Mouse (Mus musculus) neural tube, embryonic 14.5 days (tissue): ENCODE measurements at regions not wholly inside any gene's neighbourhood (a gene's known extent, or its start where the extent isn't known, plus 50 kb on each side); places are given as distances from the start of the nearest gene placed in this dataset.

Source experiments
- ATAC-seq: fragments of 200-750 bp; cut with Nextera tagmentation; 2 replicates; pipeline ENCODE4 v1.8.0; 2017; ENCODE audit warnings: low read depth, mild to moderate bottlenecking, moderate TSS enrichment, moderate library complexity
- H3K27ac ChIP-seq: fragments of 300-500 bp; sonication (generic); 2 replicates; pipeline ENCODE4 v1.5.1; 2014; ENCODE audit warnings: low read depth, mild to moderate bottlenecking, control low read depth, low read length, moderate library complexity, mixed read lengths
- H3K27me3 ChIP-seq: fragments of 300-500 bp; sonication (generic); 2 replicates; pipeline ENCODE4 v1.6.1; 2014; ENCODE audit warnings: low read length; ENCODE audit not compliant: control insufficient read depth, insufficient read depth
- H3K36me3 ChIP-seq: fragments of 300-500 bp; sonication (generic); 2 replicates; pipeline ENCODE4 v1.6.1; 2014; ENCODE audit warnings: low read length, mixed read lengths; ENCODE audit not compliant: control insufficient read depth, insufficient read depth
- H3K4me1 ChIP-seq: fragments of 300-500 bp; sonication (generic); 2 replicates; pipeline ENCODE4 v1.6.1; 2014; ENCODE audit warnings: low read length; ENCODE audit not compliant: control insufficient read depth, insufficient read depth
- H3K4me2 ChIP-seq: fragments of 300-500 bp; sonication (generic); 2 replicates; pipeline ENCODE4 v1.6.1; 2014; ENCODE audit warnings: mild to moderate bottlenecking, low read depth, low read length, control low read depth
- H3K4me3 ChIP-seq: fragments of 300-500 bp; sonication (generic); 2 replicates; pipeline ENCODE4 v1.5.1; 2014; ENCODE audit warnings: low read depth, low read length, control low read depth, mixed read lengths
- H3K9ac ChIP-seq: fragments of 300-500 bp; sonication (generic); replicated peaks from 2 replicates; pipeline ENCODE4 v1.6.1; 2014; ENCODE audit warnings: low read depth, mild to moderate bottlenecking, control low read depth, low read length, mixed read lengths
- H3K9me3 ChIP-seq: fragments of 300-500 bp; sonication (generic); 2 replicates; pipeline ENCODE4 v1.6.1; 2016; ENCODE audit warnings: low read length; ENCODE audit not compliant: control insufficient read depth
- WGBS: fragments of 180-500 bp; shearing (Covaris S2); extraction: QIAGEN DNeasy Blood & Tissue Kit; methylation state at CpG from one replicate; pipeline ENCODE4 v1.1.7; 2014; 5-methylcytosine and 5-hydroxymethylcytosine counted together

GRCm38 (mm10) chr19:49374295-49374694, 1168.5 kb downstream of the Sorcs3 start:
- ATAC-seq: no peak

DNA sequence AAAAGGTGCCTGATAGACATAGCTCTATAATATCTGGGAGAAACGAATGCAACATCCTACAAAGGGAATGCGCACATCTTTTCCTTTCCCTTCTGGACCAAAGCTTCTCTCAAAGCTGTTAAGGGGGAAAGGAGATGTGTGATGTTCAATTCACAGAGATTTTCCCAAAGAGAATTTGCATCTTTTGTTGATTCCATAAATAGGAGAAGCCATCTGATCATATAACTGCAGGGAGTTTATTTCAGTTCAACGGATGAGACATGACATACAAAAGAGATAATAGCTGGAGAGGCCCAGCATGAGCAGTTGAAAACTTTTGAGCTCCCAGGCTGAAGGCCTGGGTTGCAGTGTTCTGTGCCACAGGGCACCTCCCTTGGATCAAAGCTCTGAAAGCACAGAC, 1169.1 kb downstream of the Sorcs3 start:
- no peaks in the 10 kb centered on the region for H3K4me1 ChIP-seq
- no peak overlapping the region for H3K4me3 ChIP-seq
- 63% methylated on average over 3 of the region's 3 CpGs for WGBS
- no peak overlapping the region for H3K9ac ChIP-seq
- H3K36me3 ChIP-seq: no peaks in the 10 kb centered on the region
- no peak for ATAC-seq
- no peak overlapping the region for H3K27ac ChIP-seq
- no peak overlapping the region for H3K4me2 ChIP-seq
- H3K9me3 ChIP-seq: no peaks in the 10 kb centered on the region
- H3K27me3 ChIP-seq: no peaks in the 10 kb centered on the region

More at GRCm38 (mm10) chr19:49374295-49374694, 1168.5 kb downstream of the Sorcs3 start:
- H3K4me3 ChIP-seq: no peak overlapping the region
- H3K9ac ChIP-seq: no peak overlapping the region
- no peaks in the 10 kb centered on the region for H3K9me3 ChIP-seq
- no peaks in the 10 kb centered on the region for H3K4me1 ChIP-seq
- no peak overlapping the region for H3K27ac ChIP-seq
- H3K4me2 ChIP-seq: no peak overlapping the region
- no peaks in the 10 kb centered on the region for H3K27me3 ChIP-seq
- WGBS: 93% methylated on average over 2 of the region's 2 CpGs
- no peaks in the 10 kb centered on the region for H3K36me3 ChIP-seq

GRCm38 (mm10) chr19:49375754-49376619, 1170.2 kb downstream of the Sorcs3 start:
- WGBS: 52% methylated on average over 1 of the region's 1 CpGs
- no peak for ATAC-seq

GRCm38 (mm10) chr19:49379646-49380045, 1173.8 kb downstream of the Sorcs3 start:
- H3K4me3 ChIP-seq: no peak overlapping the region
- no peak for ATAC-seq
- H3K27me3 ChIP-seq: no peaks in the 10 kb centered on the region
- H3K27ac ChIP-seq: no peak overlapping the region
- no peaks in the 10 kb centered on the region for H3K9me3 ChIP-seq
- H3K9ac ChIP-seq: no peak overlapping the region
- no peaks in the 10 kb centered on the region for H3K36me3 ChIP-seq
- WGBS: 54% methylated on average over 3 of the region's 3 CpGs
- H3K4me1 ChIP-seq: no peaks in the 10 kb centered on the region
- no peak overlapping the region for H3K4me2 ChIP-seq

More at GRCm38 (mm10) chr19:49375754-49376619, 1170.2 kb downstream of the Sorcs3 start:
- H3K9ac ChIP-seq: no peak overlapping the region
- H3K4me3 ChIP-seq: no peak overlapping the region
- H3K4me1 ChIP-seq: no peaks in the 10 kb centered on the region
- H3K4me2 ChIP-seq: no peak overlapping the region
- H3K9me3 ChIP-seq: no peaks in the 10 kb centered on the region
- H3K27ac ChIP-seq: no peak overlapping the region
- H3K27me3 ChIP-seq: no peaks in the 10 kb centered on the region
- H3K36me3 ChIP-seq: no peaks in the 10 kb centered on the region

DNA sequence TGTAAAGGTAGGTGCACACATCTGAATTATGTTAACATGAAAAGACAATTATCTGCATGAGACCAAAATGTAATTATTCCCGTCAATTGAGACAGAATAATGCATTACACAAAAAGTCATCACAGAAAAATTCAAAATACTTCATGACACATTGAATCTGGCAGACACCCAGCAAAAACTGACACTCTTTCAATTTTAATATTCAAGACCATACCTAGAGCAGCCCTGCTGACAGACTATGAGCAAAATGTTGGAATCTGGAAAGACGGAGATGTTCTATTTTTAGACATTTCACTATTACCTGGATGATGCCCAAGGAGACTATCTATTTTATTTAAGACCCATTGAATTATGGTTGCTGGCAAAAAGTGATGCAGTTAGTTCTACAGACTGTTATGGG, 1190.4 kb downstream of the Sorcs3 start:
- H3K36me3 ChIP-seq: no peaks in the 10 kb centered on the region
- H3K4me2 ChIP-seq: no peak overlapping the region
- no peaks in the 10 kb centered on the region for H3K9me3 ChIP-seq
- no peaks in the 10 kb centered on the region for H3K4me1 ChIP-seq
- H3K9ac ChIP-seq: no peak overlapping the region
- H3K27me3 ChIP-seq: no peaks in the 10 kb centered on the region
- no peak overlapping the region for H3K27ac ChIP-seq
- no peak overlapping the region for H3K4me3 ChIP-seq
- ATAC-seq: no peak
- WGBS: 77% methylated on average over 2 of the region's 2 CpGs

GRCm38 (mm10) chr19:49415326-49415725, 1209.5 kb downstream of the Sorcs3 start:
- no peak overlapping the region for H3K27ac ChIP-seq

GRCm38 (mm10) chr19:49423059-49423900, 1217.5 kb downstream of the Sorcs3 start:
- no peak for ATAC-seq
- Histone ChIP-seq H3K27ac (no peak overlapping the region), H3K4me3 (no peak overlapping the region), H3K9me3 (no peaks in the 10 kb centered on the region), H3K36me3 (no peaks in the 10 kb centered on the region), H3K4me2 (no peak overlapping the region), H3K4me1 (no peaks in the 10 kb centered on the region), H3K27me3 (no peaks in the 10 kb centered on the region), H3K9ac (no peak overlapping the region)
- 42% methylated on average over 7 of the region's 7 CpGs for WGBS

More at GRCm38 (mm10) chr19:49415326-49415725, 1209.5 kb downstream of the Sorcs3 start:
- H3K36me3 ChIP-seq: no peaks in the 10 kb centered on the region
- WGBS: 55% methylated on average over 2 of the region's 2 CpGs
- no peaks in the 10 kb centered on the region for H3K4me1 ChIP-seq
- H3K9ac ChIP-seq: no peak overlapping the region
- no peak overlapping the region for H3K4me3 ChIP-seq
- ATAC-seq: no peak
- no peaks in the 10 kb centered on the region for H3K9me3 ChIP-seq
- no peak overlapping the region for H3K4me2 ChIP-seq
- no peaks in the 10 kb centered on the region for H3K27me3 ChIP-seq
